Mouse (Mus musculus): ENCODE results near the gene Hlcs. TPM values are rescaled to one million over a fixed set of nuclear protein-coding genes. Genes with fewer than 3 reads are reported as not detected.

The Hlcs gene
- polyA plus RNA-seq (2015; fragmentation: Nextera tagmentation; extraction: Ambion mirVana) = 2.1 and 2.5 TPM in 2 replicates

GRCm38 (mm10) chr16:94313229-94314030 lies at the start of gene Hlcs:
Gene Hlcs, minus strand, starts transcription at chr16:94313571.
- H3K27ac ChIP-seq (replicated peaks) = peak within 1 kb of the TSS; percentile 91
- peak; percentile 91 for ATAC-seq (ENCODE audit: insufficient read depth)
- H3K27me3 ChIP-seq = no peaks in the 10 kb centered on the region
- peak within 1 kb of the TSS; percentile 95 for H3K4me2 ChIP-seq
- H3K36me3 ChIP-seq (replicated peaks) = no peaks in the 10 kb centered on the region
- peak within 1 kb of the TSS; percentile 88 for H3K4me3 ChIP-seq (replicated peaks)
- WGBS (ENCODE audit: insufficient replicate concordance) = 1% methylated on average over 64 of the region's 64 CpGs
- peaks cover 13% of the 10 kb centered on the region for H3K4me1 ChIP-seq (replicated peaks)
- H3K9ac ChIP-seq = peak within 1 kb of the TSS; percentile 87
- no peaks in the 10 kb centered on the region for H3K9me3 ChIP-seq (replicated peaks)

GRCm38 (mm10) chr16:94362174-94362873 lies 49.0 kb upstream of the Hlcs start:
- Histone ChIP-seq H3K9me3 (replicated peaks) (no peaks in the 10 kb centered on the region), H3K4me3 (replicated peaks) (no peak overlapping the region), H3K27ac (replicated peaks) (no peak overlapping the region), H3K4me2 (no peak overlapping the region), H3K27me3 (no peaks in the 10 kb centered on the region), H3K4me1 (replicated peaks) (peaks cover 7% of the 10 kb centered on the region), H3K9ac (no peak overlapping the region), H3K36me3 (replicated peaks) (no peaks in the 10 kb centered on the region)
- WGBS (ENCODE audit: insufficient replicate concordance) = 33% methylated on average over 10 of the region's 10 CpGs
- ATAC-seq (ENCODE audit: insufficient read depth) = no peak

- H3K27ac ChIP-seq (replicated peaks) = no peak overlapping the region
- no peak overlapping the region for H3K4me3 ChIP-seq (replicated peaks)
- 69% methylated on average over 13 of the region's 13 CpGs for WGBS (ENCODE audit: insufficient replicate concordance)
- H3K9ac ChIP-seq = no peak overlapping the region
- H3K27me3 ChIP-seq = no peaks in the 10 kb centered on the region
- H3K4me1 ChIP-seq (replicated peaks) = peaks cover 7% of the 10 kb centered on the region
- no peaks in the 10 kb centered on the region for H3K9me3 ChIP-seq (replicated peaks)
- no peak overlapping the region for H3K4me2 ChIP-seq
- no peak for ATAC-seq (ENCODE audit: insufficient read depth)
- H3K36me3 ChIP-seq (replicated peaks) = no peaks in the 10 kb centered on the region
Measured at GRCm38 (mm10) chr16:94360578-94361350, 47.4 kb upstream of the Hlcs start.

- Histone ChIP-seq H3K4me2 (no peak overlapping the region), H3K4me1 (replicated peaks) (peaks cover 7% of the 10 kb centered on the region), H3K36me3 (replicated peaks) (no peaks in the 10 kb centered on the region), H3K9ac (no peak overlapping the region), H3K27ac (replicated peaks) (no peak overlapping the region), H3K4me3 (replicated peaks) (no peak overlapping the region), H3K9me3 (replicated peaks) (no peaks in the 10 kb centered on the region), H3K27me3 (no peaks in the 10 kb centered on the region)
- ATAC-seq (ENCODE audit: insufficient read depth) = peak; percentile 71
- WGBS (ENCODE audit: insufficient replicate concordance) = 26% methylated on average over 3 of the region's 3 CpGs
Measured at GRCm38 (mm10) chr16:94358091-94358490, 44.7 kb upstream of the Hlcs start.

- Histone ChIP-seq H3K9ac (no peak overlapping the region), H3K4me1 (replicated peaks) (no peaks in the 10 kb centered on the region), H3K9me3 (replicated peaks) (no peaks in the 10 kb centered on the region), H3K27ac (replicated peaks) (no peak overlapping the region), H3K27me3 (no peaks in the 10 kb centered on the region), H3K4me2 (no peak overlapping the region), H3K36me3 (replicated peaks) (no peaks in the 10 kb centered on the region), H3K4me3 (replicated peaks) (no peak overlapping the region)
- 63% methylated on average over 11 of the region's 11 CpGs for WGBS (ENCODE audit: insufficient replicate concordance)
- ATAC-seq (ENCODE audit: insufficient read depth) = no peak
Measured at GRCm38 (mm10) chr16:94356776-94357494, 43.6 kb upstream of the Hlcs start.

GRCm38 (mm10) chr16:94356046-94356445 lies 42.7 kb upstream of the Hlcs start:
- H3K9me3 ChIP-seq (replicated peaks) = no peaks in the 10 kb centered on the region
- no peak for ATAC-seq (ENCODE audit: insufficient read depth)
- no peaks in the 10 kb centered on the region for H3K27me3 ChIP-seq
- no peak overlapping the region for H3K4me2 ChIP-seq
- H3K4me3 ChIP-seq (replicated peaks) = no peak overlapping the region
- H3K9ac ChIP-seq = no peak overlapping the region
- H3K27ac ChIP-seq (replicated peaks) = no peak overlapping the region
- H3K36me3 ChIP-seq (replicated peaks) = no peaks in the 10 kb centered on the region
- no peaks in the 10 kb centered on the region for H3K4me1 ChIP-seq (replicated peaks)
- 22% methylated on average over 7 of the region's 7 CpGs for WGBS (ENCODE audit: insufficient replicate concordance)

GRCm38 (mm10) chr16:94354450-94354849 lies 41.1 kb upstream of the Hlcs start:
- Histone ChIP-seq H3K36me3 (replicated peaks) (no peaks in the 10 kb centered on the region), H3K27me3 (0 out of 2 replicates have a peak, but pooled peaks cover 3% of the 10 kb centered on the region), H3K4me3 (replicated peaks) (no peak overlapping the region), H3K27ac (replicated peaks) (no peak overlapping the region), H3K9me3 (replicated peaks) (no peaks in the 10 kb centered on the region), H3K4me2 (no peak overlapping the region), H3K9ac (no peak overlapping the region), H3K4me1 (replicated peaks) (no peaks in the 10 kb centered on the region)
- 26% methylated on average over 9 of the region's 9 CpGs for WGBS (ENCODE audit: insufficient replicate concordance)
- ATAC-seq (ENCODE audit: insufficient read depth) = no peak

- H3K4me1 ChIP-seq (replicated peaks) = 0 out of 2 replicates have a peak, but pooled peaks cover 3% of the 10 kb centered on the region
- 64% methylated on average over 10 of the region's 10 CpGs for WGBS (ENCODE audit: insufficient replicate concordance)
- H3K27ac ChIP-seq (replicated peaks) = no peak overlapping the region
- no peak overlapping the region for H3K4me2 ChIP-seq
- no peak overlapping the region for H3K9ac ChIP-seq
- no peaks in the 10 kb centered on the region for H3K36me3 ChIP-seq (replicated peaks)
- no peaks in the 10 kb centered on the region for H3K9me3 ChIP-seq (replicated peaks)
- H3K4me3 ChIP-seq (replicated peaks) = no peak overlapping the region
- ATAC-seq (ENCODE audit: insufficient read depth) = no peak
- H3K27me3 ChIP-seq = 0 out of 2 replicates have a peak, but pooled peaks cover 3% of the 10 kb centered on the region
Measured at GRCm38 (mm10) chr16:94350287-94350677, 36.9 kb upstream of the Hlcs start.

- no peak overlapping the region for H3K9ac ChIP-seq
- ATAC-seq (ENCODE audit: insufficient read depth) = no peak
- no peak overlapping the region for H3K4me2 ChIP-seq
- H3K4me3 ChIP-seq (replicated peaks) = no peak overlapping the region
- H3K27ac ChIP-seq (replicated peaks) = no peak overlapping the region
- H3K36me3 ChIP-seq (replicated peaks) = no peaks in the 10 kb centered on the region
- H3K9me3 ChIP-seq (replicated peaks) = no peaks in the 10 kb centered on the region
- WGBS (ENCODE audit: insufficient replicate concordance) = 51% methylated on average over 11 of the region's 11 CpGs
- H3K27me3 ChIP-seq = 0 out of 2 replicates have a peak, but pooled peaks cover 3% of the 10 kb centered on the region
- H3K4me1 ChIP-seq (replicated peaks) = 0 out of 2 replicates have a peak, but pooled peaks cover 3% of the 10 kb centered on the region
Measured at GRCm38 (mm10) chr16:94349588-94350286, 36.4 kb upstream of the Hlcs start.

- H3K9ac ChIP-seq = no peak overlapping the region
- no peak overlapping the region for H3K4me3 ChIP-seq (replicated peaks)
- H3K9me3 ChIP-seq (replicated peaks) = no peaks in the 10 kb centered on the region
- H3K4me1 ChIP-seq (replicated peaks) = 0 out of 2 replicates have a peak, but pooled peaks cover 3% of the 10 kb centered on the region
- H3K27me3 ChIP-seq = 0 out of 2 replicates have a peak, but pooled peaks cover 3% of the 10 kb centered on the region
- no peaks in the 10 kb centered on the region for H3K36me3 ChIP-seq (replicated peaks)
- no peak overlapping the region for H3K27ac ChIP-seq (replicated peaks)
- no peak for ATAC-seq (ENCODE audit: insufficient read depth)
- no peak overlapping the region for H3K4me2 ChIP-seq
- 61% methylated on average over 2 of the region's 2 CpGs for WGBS (ENCODE audit: insufficient replicate concordance)
Measured at GRCm38 (mm10) chr16:94348779-94349178, 35.4 kb upstream of the Hlcs start.
